Mouse (Mus musculus): ENCODE measurements around the gene Gm11037. TPM values are rescaled to one million over a fixed set of nuclear protein-coding genes. Genes with fewer than 3 reads are reported as not detected.

The Gm11037 gene
- polyA plus RNA-seq, 1 experiment from 2014 or later = not detected

DNA sequence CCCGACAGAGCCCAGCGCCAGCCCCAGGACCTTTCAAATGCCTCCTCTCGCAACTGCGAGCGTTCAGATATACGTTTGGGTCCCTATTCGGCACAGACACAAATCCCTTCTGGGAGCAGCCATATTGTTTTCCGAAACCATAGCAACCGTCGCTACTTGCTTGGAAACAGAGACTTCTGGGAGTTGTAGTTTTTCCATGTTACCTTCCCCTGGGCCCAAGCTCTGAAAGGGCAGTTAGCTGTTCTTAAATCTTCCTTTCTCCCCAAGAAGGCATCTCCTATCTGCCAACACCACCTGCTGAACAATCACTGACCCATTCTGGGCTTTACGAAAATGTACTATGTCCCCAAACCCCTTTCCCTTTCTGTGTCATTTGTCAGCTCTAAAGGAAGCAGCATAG is 41.4 kb downstream of the Gm11037 start:
- Histone ChIP-seq H3K9me3 (ENCODE audit: control insufficient read depth) (no peaks in the 10 kb centered on the region), H3K36me3 (ENCODE audit: control insufficient read depth, insufficient read depth) (no peaks in the 10 kb centered on the region; the same call in 1 of the 2 replicates), H3K27me3 (replicated peaks; ENCODE audit: control insufficient read depth, insufficient read depth, low read length) (no peaks in the 10 kb centered on the region), H3K9ac (ENCODE audit: low read depth, low read length) (no peak overlapping the region), H3K4me1 (replicated peaks; ENCODE audit: control insufficient read depth, insufficient read depth, low read length) (peaks cover 20% of the 10 kb centered on the region), H3K4me2 (replicated peaks; ENCODE audit: low read depth) (peak overlapping the region; percentile 78), H3K27ac (ENCODE audit: low read depth, low read length) (no peak overlapping the region), H3K4me3 (ENCODE audit: low read depth, low read length) (peak overlapping the region; percentile 32)
- 5% methylated on average over 11 of the region's 11 CpGs for WGBS
- no peak for TF ChIP-seq CTCF (IDR thresholded peaks at IDR 0.05; ENCODE audit: low read depth)
- ATAC-seq = no peak

GRCm38 (mm10) chr2:131175286-131175944 is 42.1 kb downstream of the Gm11037 start:
- Histone ChIP-seq H3K4me1 (replicated peaks; ENCODE audit: control insufficient read depth, insufficient read depth, low read length) (peaks cover 20% of the 10 kb centered on the region), H3K27ac (ENCODE audit: low read depth, low read length) (peak overlapping the region; percentile 83), H3K36me3 (ENCODE audit: control insufficient read depth, insufficient read depth) (no peaks in the 10 kb centered on the region; the same call in 1 of the 2 replicates), H3K4me2 (replicated peaks; ENCODE audit: low read depth) (peak overlapping the region; percentile 96), H3K4me3 (ENCODE audit: low read depth, low read length) (no peak overlapping the region), H3K27me3 (replicated peaks; ENCODE audit: control insufficient read depth, insufficient read depth, low read length) (no peaks in the 10 kb centered on the region), H3K9me3 (ENCODE audit: control insufficient read depth) (no peaks in the 10 kb centered on the region), H3K9ac (ENCODE audit: low read depth, low read length) (peak overlapping the region; percentile 22; the same call in 1 of the 2 replicates)
- no peak for TF ChIP-seq CTCF (IDR thresholded peaks at IDR 0.05; ENCODE audit: low read depth)
- 59% methylated on average over 3 of the region's 3 CpGs for WGBS
- ATAC-seq = no peak

DNA sequence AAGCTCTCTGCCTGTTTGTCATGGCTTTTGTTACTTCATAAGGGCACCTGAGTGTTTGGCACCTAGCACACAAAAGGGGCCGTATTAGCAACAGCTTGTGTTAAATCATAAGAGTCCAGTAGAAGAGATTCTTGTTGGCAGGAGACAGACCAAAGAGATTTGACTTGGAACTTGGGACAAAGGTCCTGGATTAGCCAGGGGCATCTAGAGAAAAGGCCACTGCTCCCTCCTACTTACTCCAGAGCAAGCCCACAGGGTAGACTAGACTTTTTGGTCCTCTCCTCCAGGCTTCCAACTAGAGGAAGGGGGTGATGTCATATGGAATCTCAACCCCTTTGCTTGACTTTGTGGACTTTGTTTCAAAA is 42.6 kb downstream of the Gm11037 start:
- TF ChIP-seq CTCF (IDR thresholded peaks at IDR 0.05; ENCODE audit: low read depth) = no peak
- Histone ChIP-seq H3K9ac (ENCODE audit: low read depth, low read length) (peak overlapping the region; percentile 22), H3K4me3 (ENCODE audit: low read depth, low read length) (no peak overlapping the region), H3K27ac (ENCODE audit: low read depth, low read length) (peak overlapping the region; percentile 83), H3K36me3 (ENCODE audit: control insufficient read depth, insufficient read depth) (no peaks in the 10 kb centered on the region; the same call in 1 of the 2 replicates), H3K27me3 (replicated peaks; ENCODE audit: control insufficient read depth, insufficient read depth, low read length) (no peaks in the 10 kb centered on the region), H3K4me1 (replicated peaks; ENCODE audit: control insufficient read depth, insufficient read depth, low read length) (peaks cover 20% of the 10 kb centered on the region), H3K9me3 (ENCODE audit: control insufficient read depth) (no peaks in the 10 kb centered on the region), H3K4me2 (replicated peaks; ENCODE audit: low read depth) (peak overlapping the region; percentile 96)
- WGBS = 54% methylated on average over 1 of the region's 1 CpGs
- ATAC-seq = no peak

DNA sequence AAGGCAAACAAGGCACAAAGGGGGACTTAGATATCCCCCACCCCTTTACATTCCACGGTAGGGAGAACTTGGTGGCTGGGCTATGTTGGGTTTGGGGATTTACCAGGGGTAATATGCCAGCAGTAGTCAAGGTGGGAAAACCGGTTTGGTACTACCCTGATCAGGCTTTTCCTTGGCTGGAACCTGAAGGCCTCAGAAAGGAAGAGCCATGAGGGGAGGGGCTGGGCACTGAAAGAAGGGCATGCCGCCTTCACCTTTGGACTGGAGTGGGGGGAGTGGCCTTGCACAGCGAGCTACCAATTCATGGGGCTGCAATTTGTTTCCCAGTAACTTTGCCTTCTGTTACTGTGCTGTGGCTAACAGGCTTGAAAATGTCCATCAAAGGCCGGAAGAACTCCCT is 43.2 kb downstream of the Gm11037 start:
- H3K27me3 ChIP-seq (replicated peaks; ENCODE audit: control insufficient read depth, insufficient read depth, low read length) = no peaks in the 10 kb centered on the region
- H3K9ac ChIP-seq (ENCODE audit: low read depth, low read length) = peak overlapping the region; percentile 22; the same call in 1 of the 2 replicates
- peak overlapping the region; percentile 96 for H3K4me2 ChIP-seq (replicated peaks; ENCODE audit: low read depth)
- peaks cover 20% of the 10 kb centered on the region for H3K4me1 ChIP-seq (replicated peaks; ENCODE audit: control insufficient read depth, insufficient read depth, low read length)
- H3K36me3 ChIP-seq (ENCODE audit: control insufficient read depth, insufficient read depth) = no peaks in the 10 kb centered on the region; the same call in 1 of the 2 replicates
- peak overlapping the region; percentile 65 for H3K4me3 ChIP-seq (ENCODE audit: low read depth, low read length)
- 35% methylated on average over 5 of the region's 5 CpGs for WGBS
- no peak for TF ChIP-seq CTCF (IDR thresholded peaks at IDR 0.05; ENCODE audit: low read depth)
- H3K27ac ChIP-seq (ENCODE audit: low read depth, low read length) = peak overlapping the region; percentile 83
- peak; percentile 66 for ATAC-seq
- no peaks in the 10 kb centered on the region for H3K9me3 ChIP-seq (ENCODE audit: control insufficient read depth)

- ATAC-seq = no peak
- no peaks in the 10 kb centered on the region for H3K36me3 ChIP-seq (ENCODE audit: control insufficient read depth, insufficient read depth)
- H3K27me3 ChIP-seq (replicated peaks; ENCODE audit: control insufficient read depth, insufficient read depth, low read length) = no peaks in the 10 kb centered on the region
- H3K4me1 ChIP-seq (replicated peaks; ENCODE audit: control insufficient read depth, insufficient read depth, low read length) = peaks cover 20% of the 10 kb centered on the region
- H3K27ac ChIP-seq (ENCODE audit: low read depth, low read length) = peak overlapping the region; percentile 70; the same call in 1 of the 2 replicates
- H3K4me3 ChIP-seq (ENCODE audit: low read depth, low read length) = peak overlapping the region; percentile 65
- peak overlapping the region; percentile 51 for H3K9ac ChIP-seq (ENCODE audit: low read depth, low read length)
- no peak for TF ChIP-seq CTCF (IDR thresholded peaks at IDR 0.05; ENCODE audit: low read depth)
- WGBS = 47% methylated on average over 9 of the region's 9 CpGs
- H3K4me2 ChIP-seq (replicated peaks; ENCODE audit: low read depth) = peak overlapping the region; percentile 96
- H3K9me3 ChIP-seq (ENCODE audit: control insufficient read depth) = no peaks in the 10 kb centered on the region
Observed at GRCm38 (mm10) chr2:131177932-131178331, 44.6 kb downstream of the Gm11037 start.

DNA sequence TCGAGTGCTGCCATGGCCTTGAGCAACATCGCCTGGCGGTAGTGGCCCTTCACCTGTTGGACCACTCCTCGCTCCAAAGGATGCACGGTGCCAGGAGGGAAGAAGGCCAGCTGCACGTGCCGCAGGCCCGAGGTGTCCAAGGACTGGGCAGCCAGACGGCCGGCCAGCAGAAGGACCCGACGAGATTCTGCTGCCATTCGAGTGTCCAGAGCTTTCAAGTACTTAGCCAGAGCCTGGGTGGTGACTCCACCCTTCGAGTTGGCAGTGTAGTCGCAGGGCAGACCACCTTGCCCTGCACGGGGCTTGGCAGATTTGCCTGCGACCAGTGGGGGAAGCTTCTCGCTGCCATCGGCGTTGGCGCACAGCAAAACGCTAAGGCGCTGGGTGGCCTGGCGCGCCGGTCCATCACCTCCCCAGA is 45.5 kb downstream of the Gm11037 start:
- Histone ChIP-seq H3K9me3 (ENCODE audit: control insufficient read depth) (no peaks in the 10 kb centered on the region), H3K4me2 (replicated peaks; ENCODE audit: low read depth) (peak overlapping the region; percentile 96), H3K4me1 (replicated peaks; ENCODE audit: control insufficient read depth, insufficient read depth, low read length) (peaks cover 20% of the 10 kb centered on the region), H3K4me3 (ENCODE audit: low read depth, low read length) (peak overlapping the region; percentile 65), H3K27me3 (replicated peaks; ENCODE audit: control insufficient read depth, insufficient read depth, low read length) (no peaks in the 10 kb centered on the region), H3K36me3 (ENCODE audit: control insufficient read depth, insufficient read depth) (no peaks in the 10 kb centered on the region), H3K27ac (ENCODE audit: low read depth, low read length) (peak overlapping the region; percentile 98), H3K9ac (ENCODE audit: low read depth, low read length) (peak overlapping the region; percentile 96)
- WGBS = 15% methylated on average over 25 of the region's 26 CpGs
- no peak for TF ChIP-seq CTCF (IDR thresholded peaks at IDR 0.05; ENCODE audit: low read depth)
- ATAC-seq = no peak
